Mouse (Mus musculus): ENCODE results near the gene A430078G23Rik. TPM values are rescaled to one million over a fixed set of nuclear protein-coding genes. Genes with fewer than 3 reads are reported as not detected.

The A430078G23Rik gene
- polyA plus RNA-seq, 1 experiment from 2014 or later = not detected

DNA sequence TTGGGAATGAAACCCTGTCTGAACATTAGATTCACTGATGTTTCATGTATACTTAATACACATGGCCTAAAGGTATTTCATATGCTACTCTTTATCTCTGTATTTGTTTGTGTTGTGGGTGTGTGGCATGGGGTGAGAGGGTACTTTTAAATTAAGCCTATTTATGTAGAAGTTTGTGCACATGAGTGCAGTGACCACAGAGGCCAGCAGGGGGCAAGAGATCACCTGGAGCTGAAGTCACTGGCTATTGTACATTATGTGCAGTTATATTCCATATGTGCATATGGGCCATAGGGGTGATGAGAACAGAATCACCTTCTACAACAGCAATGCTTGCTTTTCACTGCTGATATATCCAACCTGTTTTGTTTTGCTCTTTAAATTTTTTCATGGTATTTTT is 22.5 kb downstream of the A430078G23Rik start:
- Histone ChIP-seq H3K4me3 (ENCODE audit: control insufficient read depth in 1 of 2, insufficient read depth in 1 of 2, low read depth in 1 of 2, low read length in 2 of 2) (no peak overlapping the region), H3K4me1 (ENCODE audit: control insufficient read depth in 2 of 2, insufficient read depth in 2 of 2, low read length in 2 of 2) (no peaks in the 10 kb centered on the region), H3K27ac (replicated peaks in 1 of 2; ENCODE audit: control insufficient read depth in 1 of 2, insufficient read depth in 1 of 2, low read depth in 2 of 2, low read length in 2 of 2) (no peak overlapping the region), H3K36me3 (ENCODE audit: control insufficient read depth, insufficient read depth, low read length) (no peaks in the 10 kb centered on the region), H3K4me2 (ENCODE audit: low read length) (no peak overlapping the region), H3K9ac (ENCODE audit: low read length) (no peak overlapping the region), H3K9me3 (ENCODE audit: control insufficient read depth, low read length) (no peaks in the 10 kb centered on the region), H3K27me3 (ENCODE audit: control insufficient read depth, insufficient read depth, low read length) (no peaks in the 10 kb centered on the region)
- no peak for ATAC-seq (ENCODE audit: insufficient number of reproducible peaks, insufficient read depth, low FRiP score, low read depth)

DNA sequence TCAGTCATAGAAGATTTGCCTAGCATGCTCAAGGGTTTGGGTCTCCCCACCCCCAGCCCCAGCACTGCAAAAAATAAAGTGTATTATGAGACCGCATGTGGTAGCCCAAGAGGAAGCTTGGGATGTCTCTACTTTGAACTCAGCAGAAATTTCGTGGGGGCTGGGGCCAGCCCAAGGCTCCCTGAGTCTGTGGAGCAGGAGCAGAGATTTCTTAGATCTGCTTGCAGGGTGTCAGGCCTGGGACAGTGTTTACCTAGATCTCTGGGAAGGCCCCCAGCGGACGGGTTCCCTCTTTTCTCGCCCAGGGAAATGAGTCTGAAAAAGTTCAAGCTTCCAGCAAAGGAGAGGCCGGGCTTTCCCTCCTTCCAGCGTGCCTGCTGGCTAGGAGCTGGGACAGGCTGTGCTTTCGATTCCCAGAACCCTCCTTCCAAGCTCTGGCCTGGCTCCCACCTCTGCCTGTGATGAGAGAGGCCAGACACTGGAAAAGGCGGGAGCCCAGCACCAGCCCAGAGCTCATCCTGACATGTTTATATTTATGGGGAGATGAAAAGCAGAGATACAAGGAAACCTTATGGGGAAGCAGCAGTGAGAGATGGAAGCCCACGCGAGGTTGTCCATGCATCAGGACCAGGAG is 23.5 kb downstream of the A430078G23Rik start:
- ATAC-seq (ENCODE audit: insufficient number of reproducible peaks, insufficient read depth, low FRiP score, low read depth) = no peak
- H3K4me2 ChIP-seq (ENCODE audit: low read length) = no peak overlapping the region
- no peaks in the 10 kb centered on the region for H3K4me1 ChIP-seq (ENCODE audit: control insufficient read depth in 2 of 2, insufficient read depth in 2 of 2, low read length in 2 of 2)
- WGBS = 57% methylated on average over 11 of the region's 11 CpGs
- no peaks in the 10 kb centered on the region for H3K9me3 ChIP-seq (ENCODE audit: control insufficient read depth, low read length)
- H3K4me3 ChIP-seq (ENCODE audit: control insufficient read depth in 1 of 2, insufficient read depth in 1 of 2, low read depth in 1 of 2, low read length in 2 of 2) = no peak overlapping the region
- no peak overlapping the region for H3K9ac ChIP-seq (ENCODE audit: low read length)
- no peaks in the 10 kb centered on the region for H3K36me3 ChIP-seq (ENCODE audit: control insufficient read depth, insufficient read depth, low read length)
- H3K27ac ChIP-seq (replicated peaks in 1 of 2; ENCODE audit: control insufficient read depth in 1 of 2, insufficient read depth in 1 of 2, low read depth in 2 of 2, low read length in 2 of 2) = no peak overlapping the region
- H3K27me3 ChIP-seq (ENCODE audit: control insufficient read depth, insufficient read depth, low read length) = no peaks in the 10 kb centered on the region

DNA sequence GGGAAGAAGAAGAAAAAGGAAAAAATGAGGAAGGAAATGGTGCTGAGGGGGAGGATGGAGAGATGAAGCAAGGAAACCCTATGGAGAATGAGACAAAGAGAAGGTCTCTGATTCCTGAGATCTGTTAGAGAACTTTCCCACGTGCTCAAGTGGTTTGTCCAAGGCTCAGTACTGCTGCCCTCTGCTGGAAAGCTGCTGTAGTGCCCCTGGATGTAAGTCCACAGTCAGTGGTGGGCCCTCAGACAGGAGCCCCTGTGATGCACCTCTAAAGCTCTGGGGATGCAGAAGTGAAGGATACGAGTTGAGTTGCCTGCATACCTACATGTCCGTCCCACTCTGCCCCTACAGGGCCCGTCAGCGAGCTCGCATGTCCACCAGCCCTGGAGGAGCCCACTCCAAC is 34.1 kb downstream of the A430078G23Rik start:
- Histone ChIP-seq H3K4me3 (ENCODE audit: control insufficient read depth in 1 of 2, insufficient read depth in 1 of 2, low read depth in 1 of 2, low read length in 2 of 2) (no peak overlapping the region), H3K4me2 (ENCODE audit: low read length) (no peak overlapping the region), H3K9ac (ENCODE audit: low read length) (no peak overlapping the region), H3K27ac (replicated peaks in 1 of 2; ENCODE audit: control insufficient read depth in 1 of 2, insufficient read depth in 1 of 2, low read depth in 2 of 2, low read length in 2 of 2) (no peak overlapping the region), H3K36me3 (ENCODE audit: control insufficient read depth, insufficient read depth, low read length) (no peaks in the 10 kb centered on the region), H3K4me1 (ENCODE audit: control insufficient read depth in 2 of 2, insufficient read depth in 2 of 2, low read length in 2 of 2) (0 out of 4 replicates have a peak, but pooled peaks cover 0 to 3% of the 10 kb centered on the region in 2 experiments), H3K9me3 (ENCODE audit: control insufficient read depth, low read length) (no peaks in the 10 kb centered on the region), H3K27me3 (ENCODE audit: control insufficient read depth, insufficient read depth, low read length) (no peaks in the 10 kb centered on the region)
- no peak for ATAC-seq (ENCODE audit: insufficient number of reproducible peaks, insufficient read depth, low FRiP score, low read depth)
- WGBS = 20% methylated on average over 6 of the region's 6 CpGs

DNA sequence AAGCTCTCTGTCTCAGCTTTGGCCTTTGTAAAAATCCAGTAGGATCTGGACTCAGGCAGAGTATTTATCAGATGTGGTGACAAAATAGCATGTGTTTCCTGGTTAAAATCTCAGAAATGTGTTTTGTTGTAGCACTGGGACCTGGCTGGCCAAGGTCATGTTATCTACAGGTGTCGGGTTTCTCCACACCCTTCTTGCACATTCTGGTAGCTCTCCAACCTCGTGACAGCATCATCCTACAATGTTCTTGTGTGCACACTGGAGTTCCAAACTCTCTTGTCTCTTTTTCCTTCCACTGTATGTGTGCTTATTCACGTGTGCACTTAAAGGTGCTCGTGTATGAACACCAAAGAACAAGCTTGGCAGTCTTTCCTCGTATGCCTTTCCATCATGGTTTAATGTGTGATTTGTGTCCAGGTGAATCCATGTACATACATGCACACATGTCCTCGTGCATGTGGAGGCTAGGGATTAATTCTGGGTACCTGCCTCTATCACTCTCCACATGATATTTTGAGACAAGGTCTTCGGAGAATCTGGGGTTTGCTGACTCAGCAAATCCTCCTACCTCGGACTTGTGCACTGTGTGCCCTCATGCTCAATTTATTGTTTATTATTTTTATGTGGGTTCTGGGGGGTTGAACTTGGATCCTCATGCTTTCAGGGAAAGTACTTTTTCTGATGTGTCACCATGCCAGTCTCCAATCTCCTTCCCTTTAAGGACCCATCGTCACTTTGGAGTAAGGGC is 35.5 kb downstream of the A430078G23Rik start:
- ATAC-seq (ENCODE audit: insufficient number of reproducible peaks, insufficient read depth, low FRiP score, low read depth) = no peak
- H3K9me3 ChIP-seq (ENCODE audit: control insufficient read depth, low read length) = no peaks in the 10 kb centered on the region
- H3K4me3 ChIP-seq (ENCODE audit: control insufficient read depth in 1 of 2, insufficient read depth in 1 of 2, low read depth in 1 of 2, low read length in 2 of 2) = no peak overlapping the region
- H3K9ac ChIP-seq (ENCODE audit: low read length) = no peak overlapping the region
- 60% methylated on average over 9 of the region's 9 CpGs for WGBS
- H3K4me2 ChIP-seq (ENCODE audit: low read length) = no peak overlapping the region
- H3K27me3 ChIP-seq (ENCODE audit: control insufficient read depth, insufficient read depth, low read length) = no peaks in the 10 kb centered on the region
- peaks cover 3 to 7% of the 10 kb centered on the region in 2 experiments for H3K4me1 ChIP-seq (ENCODE audit: control insufficient read depth in 2 of 2, insufficient read depth in 2 of 2, low read length in 2 of 2)
- no peaks in the 10 kb centered on the region for H3K36me3 ChIP-seq (ENCODE audit: control insufficient read depth, insufficient read depth, low read length)
- no peak overlapping the region for H3K27ac ChIP-seq (replicated peaks in 1 of 2; ENCODE audit: control insufficient read depth in 1 of 2, insufficient read depth in 1 of 2, low read depth in 2 of 2, low read length in 2 of 2)

DNA sequence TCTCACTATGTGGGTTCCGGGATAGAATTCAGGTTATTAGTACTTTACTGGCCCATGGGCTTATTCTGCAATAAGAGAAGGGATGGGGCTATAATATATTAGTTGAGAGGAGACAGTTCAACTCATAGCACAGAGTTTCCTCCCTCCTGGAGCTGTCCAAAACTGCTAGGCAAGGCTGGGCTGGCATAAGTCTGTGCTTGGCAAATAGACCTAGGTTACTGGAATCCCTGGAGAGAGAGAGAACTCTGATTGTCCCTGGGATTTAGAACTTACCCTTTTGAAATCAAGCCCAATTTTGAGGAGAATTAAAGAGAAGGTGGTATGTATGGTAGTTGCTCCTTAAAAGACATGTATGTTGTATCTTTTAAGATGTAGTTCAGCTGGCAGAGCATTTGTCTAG is 36.3 kb downstream of the A430078G23Rik start:
- Histone ChIP-seq H3K4me2 (ENCODE audit: low read length) (no peak overlapping the region), H3K4me1 (ENCODE audit: control insufficient read depth in 2 of 2, insufficient read depth in 2 of 2, low read length in 2 of 2) (peaks cover 8 to 13% of the 10 kb centered on the region in 2 experiments), H3K27me3 (ENCODE audit: control insufficient read depth, insufficient read depth, low read length) (no peaks in the 10 kb centered on the region), H3K36me3 (ENCODE audit: control insufficient read depth, insufficient read depth, low read length) (no peaks in the 10 kb centered on the region), H3K9me3 (ENCODE audit: control insufficient read depth, low read length) (no peaks in the 10 kb centered on the region), H3K9ac (ENCODE audit: low read length) (no peak overlapping the region), H3K4me3 (ENCODE audit: control insufficient read depth in 1 of 2, insufficient read depth in 1 of 2, low read depth in 1 of 2, low read length in 2 of 2) (no peak overlapping the region), H3K27ac (replicated peaks in 1 of 2; ENCODE audit: control insufficient read depth in 1 of 2, insufficient read depth in 1 of 2, low read depth in 2 of 2, low read length in 2 of 2) (no peak overlapping the region)
- WGBS = 98% methylated on average over 1 of the region's 1 CpGs
- ATAC-seq (ENCODE audit: insufficient number of reproducible peaks, insufficient read depth, low FRiP score, low read depth) = no peak

DNA sequence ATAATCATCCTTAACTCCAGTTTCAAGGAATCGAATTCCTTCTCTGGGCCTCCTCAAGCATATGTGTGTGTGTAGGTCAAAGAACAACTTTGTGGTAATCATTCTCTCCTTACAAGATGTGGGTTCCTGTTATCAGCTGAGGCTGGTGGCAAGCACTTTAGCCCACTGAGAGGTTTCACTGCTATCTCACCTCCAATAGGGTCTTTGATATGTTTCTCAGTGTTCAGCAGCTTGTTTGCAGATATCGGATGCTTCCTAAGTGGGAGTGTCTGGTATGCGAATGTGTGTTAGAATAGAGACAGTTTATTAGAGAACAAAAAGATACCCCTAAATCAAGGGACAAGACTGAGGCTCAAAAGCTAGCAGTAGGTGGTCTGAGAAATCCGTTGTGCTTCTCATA is 39.1 kb downstream of the A430078G23Rik start:
- H3K27ac ChIP-seq (replicated peaks in 1 of 2; ENCODE audit: control insufficient read depth in 1 of 2, insufficient read depth in 1 of 2, low read depth in 2 of 2, low read length in 2 of 2) = no peak overlapping the region
- H3K4me2 ChIP-seq (ENCODE audit: low read length) = peak overlapping the region; percentile 90
- no peaks in the 10 kb centered on the region for H3K36me3 ChIP-seq (ENCODE audit: control insufficient read depth, insufficient read depth, low read length)
- H3K9me3 ChIP-seq (ENCODE audit: control insufficient read depth, low read length) = no peaks in the 10 kb centered on the region
- H3K27me3 ChIP-seq (ENCODE audit: control insufficient read depth, insufficient read depth, low read length) = no peaks in the 10 kb centered on the region
- H3K9ac ChIP-seq (ENCODE audit: low read length) = peak overlapping the region; percentile 88
- WGBS = 38% methylated on average over 4 of the region's 4 CpGs
- peak overlapping the region; percentile 87 to 89; a peak in 3 of 4 replicates for H3K4me3 ChIP-seq (ENCODE audit: control insufficient read depth in 1 of 2, insufficient read depth in 1 of 2, low read depth in 1 of 2, low read length in 2 of 2)
- no peak for ATAC-seq (ENCODE audit: insufficient number of reproducible peaks, insufficient read depth, low FRiP score, low read depth)
- peaks cover 10 to 19% of the 10 kb centered on the region in 2 experiments for H3K4me1 ChIP-seq (ENCODE audit: control insufficient read depth in 2 of 2, insufficient read depth in 2 of 2, low read length in 2 of 2)

DNA sequence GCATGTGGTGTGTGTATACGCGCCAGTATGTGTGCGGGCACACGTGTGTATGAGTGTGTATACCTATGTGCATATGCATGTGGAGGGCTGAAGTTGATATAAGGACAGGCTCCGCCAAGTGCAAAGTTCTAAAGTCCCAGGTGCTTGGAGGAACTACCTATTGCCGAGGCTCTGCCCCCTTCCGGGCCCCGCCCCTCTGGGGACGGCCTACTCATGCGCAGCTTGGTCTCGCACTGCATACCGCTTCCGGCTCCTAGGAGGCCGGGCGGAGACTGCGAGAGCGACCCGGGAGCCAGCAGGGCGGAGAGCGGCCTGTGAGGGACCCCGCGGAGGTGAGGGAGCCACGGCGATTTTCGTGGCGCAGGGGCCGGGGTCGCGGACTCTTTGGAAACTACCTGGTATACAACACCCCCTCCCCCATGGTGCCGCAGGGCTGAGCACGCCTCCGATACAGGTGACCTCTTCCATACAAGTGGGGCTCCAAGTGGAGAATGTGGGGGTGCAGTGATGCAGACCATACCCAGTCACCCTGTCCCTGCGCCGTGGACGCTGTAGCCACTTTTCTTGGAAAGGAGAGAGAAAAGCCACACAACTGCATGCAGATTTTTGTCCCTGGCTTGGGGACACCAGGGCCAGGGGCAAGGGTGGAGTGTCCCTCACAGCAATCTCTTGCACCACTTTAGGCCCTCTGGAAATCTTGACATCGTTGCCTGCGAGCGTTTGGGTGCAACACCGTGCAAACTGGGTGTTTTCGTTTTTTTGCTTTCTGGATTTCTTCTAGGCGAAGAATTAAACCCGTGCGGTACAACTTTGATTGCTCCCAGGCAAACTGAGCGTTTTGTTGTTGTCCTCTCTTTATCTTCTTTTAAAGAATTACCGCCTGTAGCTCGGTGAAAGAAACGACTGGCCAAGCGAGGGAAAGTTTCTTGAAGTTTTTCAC is 39.8 kb downstream of the A430078G23Rik start, which contains the start of gene Arhgef18:
TSS of gene Arhgef18 (plus strand) at position 236 of the 940 bp plus-strand sequence.
- WGBS = 2% methylated on average over 48 of the region's 48 CpGs
- Histone ChIP-seq H3K4me1 (ENCODE audit: control insufficient read depth in 2 of 2, insufficient read depth in 2 of 2, low read length in 2 of 2) (peaks cover 10 to 19% of the 10 kb centered on the region in 2 experiments), H3K4me2 (ENCODE audit: low read length) (peak within 1 kb of the TSS; percentile 90), H3K36me3 (ENCODE audit: control insufficient read depth, insufficient read depth, low read length) (no peaks in the 10 kb centered on the region), H3K27me3 (ENCODE audit: control insufficient read depth, insufficient read depth, low read length) (no peaks in the 10 kb centered on the region), H3K4me3 (ENCODE audit: control insufficient read depth in 1 of 2, insufficient read depth in 1 of 2, low read depth in 1 of 2, low read length in 2 of 2) (peak within 1 kb of the TSS; percentile 87 to 89), H3K27ac (replicated peaks in 1 of 2; ENCODE audit: control insufficient read depth in 1 of 2, insufficient read depth in 1 of 2, low read depth in 2 of 2, low read length in 2 of 2) (peak within 1 kb of the TSS in 1 of 2 experiments; percentile 57; a peak in 2 of 4 replicates), H3K9ac (ENCODE audit: low read length) (peak within 1 kb of the TSS; percentile 88), H3K9me3 (ENCODE audit: control insufficient read depth, low read length) (no peaks in the 10 kb centered on the region)
- peak; percentile 92 for ATAC-seq (ENCODE audit: insufficient number of reproducible peaks, insufficient read depth, low FRiP score, low read depth)
